Comparison of ENCODE assay signal across 16 mouse cellular contexts in the genomic region with DNA sequence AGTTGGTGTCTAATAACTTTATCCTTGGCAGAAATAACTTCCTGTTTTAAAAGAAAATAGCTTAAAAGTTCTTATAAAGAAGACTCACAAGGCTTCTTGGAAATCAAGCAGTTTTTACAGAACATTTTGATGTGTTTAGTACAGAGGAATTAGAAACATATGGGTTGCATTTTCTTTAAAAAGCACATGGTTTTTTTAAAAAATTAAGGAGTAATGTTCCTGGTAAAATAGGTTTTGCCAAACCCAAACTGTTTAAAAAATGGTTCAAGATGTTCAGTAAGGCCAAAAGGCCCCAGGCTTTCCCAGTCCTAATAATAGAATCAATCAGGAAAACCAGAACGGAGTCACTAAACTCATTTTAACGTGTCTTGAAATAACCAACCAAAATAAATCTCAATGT.
"Had no signal": no experiment of that assay in that cellular context is flagged by ENCODE, and none has a peak within 500 bp of the region (broad histone marks: within the 10 kb centered on the region; RNA-seq: fewer than 3 reads in every experiment).

No protein-coding gene starts in this region.

- H3K27me3 ChIP-seq: limb, embryonic 13.5 days; liver, embryonic 13.5 days; midbrain, embryonic 12.5 days; midbrain, embryonic 15.5 days; neural tube, embryonic 12.5 days; neural tube, embryonic 15.5 days had no signal

- H3K27ac ChIP-seq: limb, embryonic 13.5 days; liver, embryonic 13.5 days; macrophage; midbrain, embryonic 12.5 days; midbrain, embryonic 15.5 days; neural tube, embryonic 12.5 days; neural tube, embryonic 15.5 days had no signal

- H3K4me1 ChIP-seq: liver, embryonic 13.5 days; midbrain, embryonic 12.5 days; midbrain, embryonic 15.5 days; neural tube, embryonic 12.5 days; neural tube, embryonic 15.5 days had no signal

- H3K4me2 ChIP-seq: liver, embryonic 13.5 days; midbrain, embryonic 12.5 days; midbrain, embryonic 15.5 days; neural tube, embryonic 12.5 days; neural tube, embryonic 15.5 days had no signal

- ATAC-seq: midbrain, embryonic 15.5 days had no signal

- H3K4me3 ChIP-seq: limb, embryonic 13.5 days; liver, embryonic 13.5 days; midbrain, embryonic 12.5 days; midbrain, embryonic 15.5 days; neural tube, embryonic 12.5 days; neural tube, embryonic 15.5 days had no signal

- H3K9me3 ChIP-seq: limb, embryonic 13.5 days; liver, embryonic 13.5 days; midbrain, embryonic 12.5 days; midbrain, embryonic 15.5 days; neural tube, embryonic 12.5 days; neural tube, embryonic 15.5 days had no signal

- H3K9ac ChIP-seq: limb, embryonic 13.5 days; liver, embryonic 13.5 days; midbrain, embryonic 12.5 days; midbrain, embryonic 15.5 days; neural tube, embryonic 12.5 days; neural tube, embryonic 15.5 days had no signal

- DNase-seq: kidney, postnatal 10 days; kidney, postnatal 36 days; left cerebral cortex, postnatal 4 days; liver, embryonic 13.5 days; lung, adult 2 months; lung, postnatal 14 days; retina, postnatal 1 day; right cerebral cortex, postnatal 25 days; thymus, adult 18-20 months; thymus, postnatal 36 days had no signal

- H3K36me3 ChIP-seq: limb, embryonic 13.5 days; liver, embryonic 13.5 days; midbrain, embryonic 12.5 days; midbrain, embryonic 15.5 days; neural tube, embryonic 12.5 days; neural tube, embryonic 15.5 days had no signal
